Mouse (Mus musculus) liver, adult 2 months (tissue): Measurements from ENCODE around the gene Pitpnm1.

Experiments
- CTCF ChIP-seq: fragments of 200-500 bp; IDR thresholded peaks from 2 replicates; pipeline ENCODE4 v1.5.1; 2011; ENCODE audit warnings: low read depth, low read length, control low read depth
- POLR2A ChIP-seq: fragments of 200-500 bp; IDR thresholded peaks from 2 replicates; pipeline ENCODE4 v1.6.1; 2011; ENCODE audit warnings: low read length, control low read depth; ENCODE audit not compliant: insufficient read depth; ENCODE audit errors: extremely low read depth

GRCm38 (mm10) chr19:4117006-4117405, 17.2 kb downstream of the Pitpnm1 start:
- TF ChIP-seq CTCF (no peak), POLR2A (no peak)
